Mouse (Mus musculus): ENCODE data around the gene Tax1bp1. TPM values are rescaled to one million over a fixed set of nuclear protein-coding genes. Genes with fewer than 3 reads are reported as not detected.

Tax1bp1 gene
- 40.0 and 42.6 TPM in 2 replicates for polyA plus RNA-seq (2012; rRNA removed)

GRCm38 (mm10) chr6:52713104-52713896, at the start of gene Tax1bp1:
Tax1bp1 (plus strand) TSS chr6:52713729.

Other genes with a start within 250 kb of the Tax1bp1 start
- gene Hibadh, start 73.3 kb upstream of the Tax1bp1 start, polyA plus RNA-seq (2012; rRNA removed): 58.1 and 62.4 TPM in 2 replicates